Mouse (Mus musculus): ENCODE data around the gene Bmf.

- TF ChIP-seq POLR2A (IDR thresholded peaks at IDR 0.05; ENCODE audit: low read depth, low read length) (peak; percentile 48; the same call in 1 of the 2 replicates), CTCF (IDR thresholded peaks at IDR 0.05; ENCODE audit: borderline replicate concordance, insufficient read depth, low read length) (no peak)
These were observed 8.8 kb downstream of the Bmf start for GRCm38 (mm10) chr2:118540691-118541117.

Data from embryonic fibroblast, embryonic 13.5 days (primary cell).